Mouse (Mus musculus) retina, adult 2 months (tissue): ENCODE results near the gene St7l.

Experiments
- DNase-seq: peaks from one replicate; pipeline ENCODE4 v3.0.0-alpha.2; 2012; ENCODE audit warnings: low read depth, low spot score

Gene St7l

DNA sequence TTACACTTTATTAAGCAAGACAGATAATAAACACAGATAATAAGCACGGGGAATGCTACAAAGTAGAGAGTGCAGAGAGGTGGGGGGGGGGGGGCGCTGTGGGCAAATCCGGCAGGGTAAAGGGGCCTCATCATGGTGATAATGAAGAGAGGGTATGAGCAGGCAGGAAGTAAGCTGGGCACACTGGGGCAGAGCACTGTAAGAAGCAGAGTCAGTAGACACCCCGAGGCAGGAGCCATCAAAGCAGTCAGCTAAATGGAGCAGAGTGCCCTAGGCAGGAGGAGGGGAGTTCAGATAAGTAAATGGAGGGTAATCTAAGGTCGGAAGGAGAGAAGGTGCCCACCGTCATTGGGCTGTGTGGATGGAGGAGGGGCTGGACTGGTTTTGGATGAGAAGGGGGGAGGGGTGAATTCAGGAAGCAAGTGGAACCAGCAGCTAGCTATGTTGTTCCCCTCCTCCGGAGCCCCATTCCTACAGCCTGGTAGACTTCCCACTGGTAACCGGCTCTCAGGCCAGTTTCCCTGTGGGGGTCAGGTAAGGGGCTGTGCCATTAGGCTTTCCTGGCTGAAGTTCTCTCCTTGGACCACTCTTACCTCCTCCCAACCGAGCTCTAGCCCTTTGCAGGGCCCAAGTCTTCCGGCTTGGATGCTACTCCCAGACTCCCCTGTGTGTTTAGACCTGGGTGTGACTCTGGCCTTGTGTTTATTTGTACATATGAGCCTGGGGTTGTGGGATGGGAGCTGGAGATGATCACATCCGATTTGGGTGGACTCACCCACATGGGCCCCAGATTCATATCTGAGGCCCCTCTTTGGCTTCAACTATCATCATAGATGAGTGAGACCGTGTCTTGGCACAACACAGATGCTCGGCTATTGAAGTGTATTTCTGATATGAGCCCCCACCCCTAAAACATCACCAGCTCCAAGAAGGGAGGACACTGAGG is 99.8 kb downstream of the St7l start:
- no peak for DNase-seq

DNA sequence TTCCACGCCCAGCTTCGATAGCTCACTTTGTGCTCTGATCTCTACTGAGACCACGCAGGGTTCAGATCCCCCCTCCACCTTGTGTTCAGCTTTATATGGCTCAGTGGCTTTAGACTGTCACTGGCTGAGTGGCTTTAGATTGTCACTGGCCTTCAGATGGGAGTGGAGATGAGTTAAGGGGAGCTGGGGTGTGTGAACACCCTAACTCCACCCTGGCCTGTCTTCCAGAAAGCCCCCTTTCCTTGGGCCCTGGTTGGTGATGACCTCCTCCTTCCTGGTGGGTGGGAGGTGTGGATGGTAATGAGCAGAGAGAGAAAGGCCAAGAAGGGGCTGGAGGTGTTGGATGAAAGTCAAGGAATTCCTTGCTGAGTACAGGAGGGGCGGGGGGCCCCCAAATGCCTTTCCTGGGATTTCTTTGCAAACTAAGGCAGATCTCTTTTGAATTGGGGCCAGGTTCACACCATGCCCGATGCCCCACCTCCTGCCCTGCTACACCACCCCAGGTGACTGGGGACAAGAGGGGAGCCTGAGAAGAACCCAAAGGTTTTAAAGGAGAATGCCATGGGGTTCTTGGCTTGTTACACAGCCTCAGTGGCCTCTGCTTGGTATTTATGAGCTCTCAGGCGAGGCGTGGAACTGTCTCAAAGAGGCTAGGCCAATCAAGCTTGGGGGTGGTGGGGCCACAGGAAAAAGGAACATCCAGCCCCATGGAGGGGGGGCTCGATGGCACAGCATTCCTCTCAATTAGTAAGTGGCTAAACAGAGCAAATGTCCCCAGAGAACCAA is 101.5 kb downstream of the St7l start:
- no peak for DNase-seq

DNA sequence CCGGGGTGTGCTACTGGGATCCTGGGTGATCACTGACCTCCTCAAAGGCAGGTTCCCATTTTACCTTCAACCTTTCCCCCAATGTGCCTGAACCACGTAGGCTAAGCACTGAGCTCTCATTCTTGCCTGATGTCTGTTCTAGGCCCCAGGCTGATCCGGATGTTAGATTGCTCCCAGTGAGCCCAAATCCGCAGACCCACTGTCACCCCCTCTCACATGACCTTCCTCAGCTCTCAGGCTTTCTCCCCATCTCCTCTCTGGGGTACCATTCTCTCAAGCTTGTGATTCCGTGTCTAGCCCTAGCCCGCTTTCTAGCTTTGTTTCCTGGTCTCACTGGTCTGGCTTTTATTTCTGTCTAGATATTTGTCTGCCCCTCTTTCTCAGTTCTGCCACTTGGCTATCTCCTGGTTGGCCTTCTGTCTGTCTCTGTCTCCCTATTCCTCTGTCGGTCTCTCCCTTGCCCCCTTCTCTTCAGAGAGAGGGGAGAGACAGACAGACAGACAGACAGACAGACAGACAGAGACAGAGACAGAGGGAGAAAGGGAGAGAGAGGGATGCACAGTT is 102.3 kb downstream of the St7l start:
- DNase-seq, result no peak

DNA sequence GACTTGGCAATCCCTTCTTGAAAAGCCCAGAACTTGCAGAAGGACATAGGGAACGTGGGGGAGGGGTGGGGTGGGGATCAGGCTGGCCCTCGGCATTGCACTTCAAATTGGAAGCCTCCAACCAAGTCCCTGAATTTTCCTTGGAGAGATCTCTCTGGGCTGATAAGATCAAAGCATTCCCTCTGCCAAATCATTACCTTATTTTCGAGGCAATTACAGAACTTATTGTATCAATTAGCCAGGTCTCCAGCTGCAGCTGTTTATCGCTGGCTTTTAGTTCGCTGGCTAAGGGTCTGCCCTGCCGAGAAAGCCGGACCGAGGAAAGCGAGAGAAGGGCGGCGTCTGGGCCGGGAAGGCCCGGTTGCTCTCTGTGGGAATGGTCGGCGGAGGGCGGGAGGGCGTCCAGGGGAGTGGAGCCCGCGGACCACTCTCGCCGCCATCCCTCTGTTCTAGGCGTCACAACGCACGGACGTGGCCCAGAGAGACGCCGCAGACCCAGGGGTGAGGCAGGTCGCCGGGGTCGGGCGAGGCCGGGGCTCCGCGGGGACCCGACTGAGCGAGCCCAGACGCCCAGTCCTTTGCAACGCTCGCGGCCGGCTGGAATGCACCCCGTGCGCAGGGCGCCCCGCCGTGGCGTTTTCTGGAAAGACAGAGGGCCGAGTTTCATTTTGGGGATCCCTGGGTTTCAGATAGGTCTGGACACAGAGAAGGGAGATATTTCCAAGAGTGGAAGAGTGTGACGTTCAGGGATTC is 103.9 kb downstream of the St7l start:
- no peak for DNase-seq
